Mouse (Mus musculus) bone marrow, adult 2 months (tissue): ENCODE data around the gene Ubxn7. TPM values are rescaled to one million over a fixed set of nuclear protein-coding genes. Genes with fewer than 3 reads are reported as not detected.

Experiments used
- H3K27ac ChIP-seq: fragments of 200-500 bp; 2 replicates; pipeline ENCODE4 v1.5.1; 2012; ENCODE audit warnings: low read depth, mild to moderate bottlenecking, control low read depth, inconsistent platforms, low read length; ENCODE audit not compliant: control insufficient read depth, poor library complexity, insufficient read depth
- H3K4me1 ChIP-seq: fragments of 200-500 bp; 2 replicates; pipeline ENCODE4 v1.6.1; 2011; ENCODE audit warnings: low read length; ENCODE audit not compliant: control insufficient read depth, insufficient read depth
- H3K4me3 ChIP-seq: fragments of 200-500 bp; replicated peaks from 2 replicates; pipeline ENCODE3; 2011; ENCODE audit warnings: mild to moderate bottlenecking, low read depth, low read length, control low read depth; ENCODE audit not compliant: control insufficient read depth
- CTCF ChIP-seq: fragments of 200-500 bp; IDR thresholded peaks from 2 replicates; pipeline ENCODE4 v1.5.1; 2011; ENCODE audit warnings: low read length, control low read depth; ENCODE audit not compliant: control insufficient read depth, insufficient read depth
- POLR2A ChIP-seq: fragments of 200-500 bp; IDR thresholded peaks from 2 replicates; pipeline ENCODE4 v1.6.1; 2011; ENCODE audit warnings: low read depth, mild to moderate bottlenecking, control low read depth, low read length, borderline replicate concordance; ENCODE audit not compliant: control insufficient read depth
- WGBS: fragments of 180-500 bp; shearing (Covaris S2); methylation state at CpG from one replicate; pipeline ENCODE4 v1.1.7; 2018; 5-methylcytosine and 5-hydroxymethylcytosine counted together
- polyA plus RNA-seq: library from polyadenylated mRNA; stranded (reverse); fragments of >200 nt; gene quantifications from 2 replicates; pipeline ENCODE4 v1.2.4, GENCODE M21; 2011; ENCODE audit warnings: low replicate concordance; ENCODE audit not compliant: missing spikeins, insufficient read depth, insufficient read length

The Ubxn7 gene
- polyA plus RNA-seq, 1 experiment: 9.0 TPM

DNA sequence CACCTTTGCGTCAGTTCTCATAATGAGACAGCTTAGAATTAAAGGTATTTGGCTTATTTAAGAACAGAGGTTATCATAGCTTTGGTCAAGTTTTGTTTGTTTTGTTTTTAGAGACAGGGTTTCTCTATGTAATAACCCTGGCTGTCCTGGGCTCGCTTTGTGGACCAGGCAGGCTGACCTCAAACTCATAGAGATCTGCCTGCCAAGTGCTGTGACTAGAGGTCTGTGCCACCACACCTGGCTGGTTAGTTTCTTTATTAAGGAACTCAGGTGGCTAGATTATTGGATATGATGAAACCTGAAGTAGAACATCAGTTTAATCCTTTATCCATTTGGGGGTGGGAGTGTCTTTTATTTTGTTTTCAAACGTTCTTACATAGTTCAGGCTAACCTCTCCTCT, 57.8 kb downstream of the Ubxn7 start:
- Histone ChIP-seq H3K27ac (no peak overlapping the region), H3K4me1 (no peaks in the 10 kb centered on the region; the same call in 1 of the 2 replicates), H3K4me3 (no peak overlapping the region)
- TF ChIP-seq POLR2A (no peak), CTCF (no peak)
- WGBS: 78% methylated on average over 3 of the region's 3 CpGs

DNA sequence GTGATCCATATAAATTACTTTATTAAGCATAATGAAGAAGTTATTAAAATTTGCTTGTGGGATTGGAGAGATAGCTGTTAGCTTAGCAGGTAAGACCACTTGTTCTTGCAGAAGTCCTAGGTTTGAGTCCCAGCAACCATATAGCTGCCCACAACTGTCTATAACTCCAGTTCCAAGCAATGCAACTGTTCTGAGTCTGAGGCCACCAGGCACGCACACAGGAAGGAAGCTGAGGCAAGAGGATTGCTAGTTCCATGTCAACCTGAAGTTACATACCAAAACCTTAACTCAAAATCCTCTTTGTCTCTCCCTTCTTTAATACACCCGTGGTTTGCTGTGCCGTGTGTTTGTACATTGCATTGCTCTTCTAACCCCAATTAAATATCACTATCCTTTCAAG, 58.8 kb downstream of the Ubxn7 start:
- TF ChIP-seq POLR2A (no peak), CTCF (no peak)
- no peak overlapping the region for H3K27ac ChIP-seq
- peaks cover under 1% of the 10 kb centered on the region; the same call in 1 of the 2 replicates for H3K4me1 ChIP-seq
- H3K4me3 ChIP-seq: no peak overlapping the region
- 44% methylated on average over 3 of the region's 3 CpGs for WGBS

DNA sequence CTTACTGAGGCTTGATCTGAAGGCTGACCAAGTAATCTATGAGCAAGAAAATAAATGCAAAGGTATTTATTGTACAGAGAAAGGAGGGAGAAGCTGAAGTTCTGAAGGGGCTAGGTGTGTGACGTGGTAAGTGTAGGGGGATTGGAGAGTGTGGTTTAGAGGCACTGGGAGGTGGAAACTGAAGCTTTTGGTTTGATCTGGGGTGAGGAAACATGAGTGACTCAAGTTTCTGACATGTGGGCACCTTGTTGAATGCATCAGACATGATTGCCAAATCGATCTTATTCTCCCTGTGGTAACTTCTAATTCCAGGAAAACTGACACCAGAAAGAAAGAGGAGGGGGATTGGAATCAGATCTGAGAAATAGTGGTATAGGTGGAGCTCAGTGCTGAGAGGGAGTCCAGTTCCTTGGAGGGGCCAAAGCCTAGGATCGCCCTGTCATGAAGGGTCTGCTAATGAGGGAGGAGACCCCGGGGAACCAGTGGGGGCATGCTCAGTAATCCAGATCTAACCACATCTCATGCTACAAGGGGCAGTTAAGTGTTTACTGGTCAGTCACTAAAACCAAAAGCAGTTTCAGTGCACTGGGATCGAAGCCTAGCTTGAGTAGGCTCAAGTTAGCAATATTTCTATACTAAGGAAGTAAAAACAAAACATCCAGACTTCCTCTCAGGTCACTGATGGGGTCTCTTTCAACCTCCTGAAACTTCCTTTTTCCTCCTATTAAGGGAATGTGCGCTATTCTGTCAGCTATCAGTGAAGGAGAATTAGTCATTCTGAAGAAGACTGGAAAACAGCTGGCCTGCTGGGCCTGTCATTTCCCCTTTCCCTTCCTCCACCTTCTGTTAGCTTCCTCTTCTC, 63.9 kb downstream of the Ubxn7 start:
- TF ChIP-seq POLR2A: no peak
- TF ChIP-seq CTCF: no peak
- WGBS: 30% methylated on average over 6 of the region's 6 CpGs
- Histone ChIP-seq H3K4me3 (no peak overlapping the region), H3K4me1 (peaks cover 1% of the 10 kb centered on the region; the same call in 1 of the 2 replicates), H3K27ac (peak overlapping the region; percentile 14; the same call in 1 of the 2 replicates)

DNA sequence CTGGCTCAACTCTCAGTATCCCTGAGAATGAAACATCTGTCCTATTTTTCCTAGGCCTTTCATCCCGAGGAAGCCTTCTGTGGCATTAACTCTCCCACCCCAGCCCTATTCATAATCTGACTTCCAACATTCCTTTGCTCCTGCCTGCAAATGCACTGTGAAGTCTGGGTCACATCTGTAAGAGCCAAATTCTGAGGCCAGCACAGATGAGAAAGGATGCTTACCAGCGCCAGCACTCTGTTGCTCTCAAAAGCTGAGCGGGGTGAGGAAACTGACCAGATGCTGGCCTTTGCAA, 64.4 kb downstream of the Ubxn7 start:
- H3K27ac ChIP-seq: no peak overlapping the region
- TF ChIP-seq POLR2A: no peak
- no peak for TF ChIP-seq CTCF
- WGBS: 68% methylated on average over 3 of the region's 3 CpGs
- no peak overlapping the region for H3K4me3 ChIP-seq
- H3K4me1 ChIP-seq: peaks cover 1% of the 10 kb centered on the region; the same call in 1 of the 2 replicates

DNA sequence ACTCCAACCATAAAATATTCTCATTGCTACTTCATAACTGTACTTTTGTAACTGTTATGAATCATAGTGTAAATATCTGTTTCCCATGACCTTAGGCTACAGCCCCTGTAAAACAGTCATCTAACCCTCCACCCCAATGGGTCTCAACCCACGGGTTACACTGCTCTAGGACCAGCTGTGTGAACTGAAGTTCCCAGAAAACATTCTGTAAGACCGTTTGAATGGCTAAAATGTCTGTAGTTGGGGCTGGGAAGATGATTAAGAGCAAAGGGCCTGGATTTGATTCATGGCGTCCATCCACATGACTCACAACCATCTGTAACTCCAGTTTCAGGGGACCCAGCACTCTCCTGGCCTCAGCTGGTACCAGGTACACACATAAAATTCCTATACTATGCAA, 66.1 kb downstream of the Ubxn7 start:
- H3K4me3 ChIP-seq: no peak overlapping the region
- peaks cover 4% of the 10 kb centered on the region for H3K4me1 ChIP-seq
- WGBS: 77% methylated on average over 3 of the region's 3 CpGs
- TF ChIP-seq CTCF: no peak
- no peak for TF ChIP-seq POLR2A
- no peak overlapping the region for H3K27ac ChIP-seq

DNA sequence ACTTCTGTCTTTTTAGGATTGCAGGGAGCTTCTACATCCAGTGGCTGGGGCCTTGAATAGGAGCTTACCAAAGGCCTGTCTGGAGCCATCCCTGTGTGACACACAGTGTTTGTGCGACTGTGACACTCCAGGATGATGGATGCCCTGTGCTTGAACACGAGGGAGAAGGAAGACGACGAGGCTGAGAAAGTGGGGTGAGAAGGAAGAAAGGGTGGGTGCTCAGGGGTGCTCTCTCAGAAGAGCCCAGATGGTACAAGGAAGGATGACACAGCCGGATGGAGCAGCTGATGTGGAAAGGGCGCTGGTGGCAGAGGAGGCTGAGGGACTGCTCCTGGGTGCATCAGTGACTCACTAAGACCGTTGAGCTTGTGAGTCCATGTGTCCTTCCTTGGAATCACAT, 68.2 kb downstream of the Ubxn7 start, which contains the start of gene Tm4sf19:
Gene Tm4sf19 (plus strand): TSS at position 240 of the 400 bp plus-strand sequence.
- no peak for TF ChIP-seq POLR2A
- TF ChIP-seq CTCF: no peak
- Histone ChIP-seq H3K4me1 (peaks cover 4% of the 10 kb centered on the region), H3K27ac (no peak within 1 kb of the TSS), H3K4me3 (no peak within 1 kb of the TSS)
- 60% methylated on average over 7 of the region's 7 CpGs for WGBS

DNA sequence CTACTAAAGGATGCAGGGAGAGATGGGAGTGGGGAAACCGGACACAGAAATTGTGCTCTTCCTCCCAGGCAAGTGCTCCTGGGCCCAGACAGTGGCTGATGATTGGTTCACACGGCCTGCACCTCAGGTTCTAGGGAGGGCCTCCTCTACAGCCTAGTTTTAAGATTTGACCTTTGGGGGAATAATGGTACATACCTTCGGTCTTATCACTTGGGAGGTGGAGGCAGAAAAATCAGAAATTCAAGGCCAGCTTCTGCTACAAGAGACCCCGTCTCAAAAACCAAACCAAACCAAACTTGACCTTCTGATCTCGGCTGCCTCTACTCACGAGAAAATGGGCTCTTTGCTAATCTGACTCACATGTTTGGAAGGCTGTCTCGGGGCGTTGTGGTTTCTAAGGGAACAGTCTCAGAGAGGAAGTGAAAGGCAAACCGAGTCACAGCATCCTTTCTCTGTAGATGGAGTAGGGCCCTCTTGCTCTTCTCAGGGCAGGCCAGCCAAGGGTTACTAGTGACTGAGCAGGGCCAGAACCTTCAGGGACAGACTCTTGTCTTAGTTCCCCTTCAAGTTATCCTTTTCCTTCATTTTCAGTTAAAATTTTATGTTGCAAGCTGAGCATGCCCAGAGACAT, 69.4 kb downstream of the Ubxn7 start:
- Histone ChIP-seq H3K4me1 (peaks cover 2% of the 10 kb centered on the region), H3K4me3 (no peak overlapping the region), H3K27ac (no peak overlapping the region)
- 41% methylated on average over 9 of the region's 9 CpGs for WGBS
- no peak for TF ChIP-seq POLR2A
- TF ChIP-seq CTCF: no peak

DNA sequence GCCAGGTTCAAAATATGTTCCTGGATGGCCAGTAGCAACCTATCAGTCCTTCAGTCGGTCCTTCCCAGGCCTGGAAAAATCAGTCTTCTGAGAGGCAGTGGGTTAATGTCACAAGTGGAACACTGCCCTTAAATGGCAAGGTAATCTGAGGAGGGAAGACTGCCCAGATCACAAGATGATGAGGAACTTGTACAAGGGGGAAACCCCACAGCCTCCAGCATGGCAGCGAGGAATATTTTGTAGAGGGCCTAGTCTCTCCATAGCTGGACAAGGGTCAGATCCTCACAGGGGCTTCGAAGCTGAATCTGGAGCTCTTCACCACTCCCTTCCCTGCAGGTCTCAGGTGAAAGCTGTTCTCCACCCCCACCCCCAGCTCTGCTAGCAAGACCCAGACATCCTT, 70.8 kb downstream of the Ubxn7 start:
- peaks cover 2% of the 10 kb centered on the region for H3K4me1 ChIP-seq
- H3K4me3 ChIP-seq: no peak overlapping the region
- 63% methylated on average over 3 of the region's 3 CpGs for WGBS
- H3K27ac ChIP-seq: no peak overlapping the region
- TF ChIP-seq POLR2A (no peak), CTCF (no peak)
